Mouse (Mus musculus) heart, postnatal 0 days (tissue): ENCODE measurements around the gene Map3k11. TPM values are rescaled to one million over a fixed set of nuclear protein-coding genes. Genes with fewer than 3 reads are reported as not detected.

ENCODE experiments used
- ATAC-seq: fragments of 200-750 bp; cut with Nextera tagmentation; 2 replicates; pipeline ENCODE4 v1.8.0; 2017; ENCODE audit warnings: low read depth, moderate number of reproducible peaks, moderate library complexity; ENCODE audit not compliant: insufficient read depth
- DNase-seq: peaks from one replicate; pipeline ENCODE4 v3.0.0-alpha.2; 2016; ENCODE audit warnings: low spot score
- H3K27ac ChIP-seq: fragments of 300-500 bp; sonication (generic); 2 replicates; pipeline ENCODE4 v1.5.1; 2014; ENCODE audit warnings: low read depth, mild to moderate bottlenecking
- H3K27me3 ChIP-seq: fragments of 300-500 bp; sonication (generic); 2 replicates; pipeline ENCODE4 v1.6.1; 2014; ENCODE audit warnings: low read length, mixed read lengths; ENCODE audit not compliant: control insufficient read depth, insufficient read depth
- H3K36me3 ChIP-seq: fragments of 300-500 bp; sonication (generic); replicated peaks from 2 replicates; pipeline ENCODE4 v1.6.1; 2014; ENCODE audit warnings: low read length, mixed read lengths; ENCODE audit not compliant: control insufficient read depth, insufficient read depth
- H3K4me1 ChIP-seq: fragments of 300-500 bp; sonication (generic); 2 replicates; pipeline ENCODE4 v1.6.1; 2014; ENCODE audit warnings: antibody characterized with exemption; ENCODE audit not compliant: control insufficient read depth, insufficient read depth
- H3K4me2 ChIP-seq: fragments of 300-500 bp; sonication (generic); 2 replicates; pipeline ENCODE4 v1.6.1; 2014; ENCODE audit warnings: low read depth, mild to moderate bottlenecking, low read length, moderate library complexity
- H3K4me3 ChIP-seq: fragments of 300-500 bp; sonication (generic); 2 replicates; pipeline ENCODE4 v1.5.1; 2014; ENCODE audit warnings: low read depth, low read length
- H3K9ac ChIP-seq: fragments of 300-500 bp; sonication (generic); replicated peaks from 2 replicates; pipeline ENCODE4 v1.6.1; 2014; ENCODE audit warnings: low read depth, low read length, mixed read lengths
- H3K9me3 ChIP-seq: fragments of 300-500 bp; sonication (generic); replicated peaks from 2 replicates; pipeline ENCODE4 v1.6.1; 2016; ENCODE audit warnings: low read length; ENCODE audit not compliant: control insufficient read depth
- CTCF ChIP-seq: IDR thresholded peaks from 2 replicates; pipeline ENCODE4 v1.5.1; 2016; ENCODE audit warnings: antibody characterized with exemption, control low read depth, low read depth
- EP300 ChIP-seq: IDR thresholded peaks from 2 replicates; pipeline ENCODE4 v1.6.1; 2016; ENCODE audit warnings: antibody characterized with exemption, low read depth
- WGBS: fragments of 180-500 bp; shearing (Covaris S2); extraction: QIAGEN DNeasy Blood & Tissue Kit; methylation state at CpG from one replicate; pipeline ENCODE4 v1.1.7; 2014; 5-methylcytosine and 5-hydroxymethylcytosine counted together
- polyA plus RNA-seq: library from polyadenylated mRNA; unstranded; fragments of >200 nt; fragmentation: Nextera tagmentation; extraction: Ambion mirVana; gene quantifications from 2 replicates; pipeline ENCODE4 v1.2.1, GENCODE M21; 2015
- total RNA-seq: library from RNA; depleted of rRNA; stranded (reverse); fragments of >200 nt; gene quantifications from 2 replicates; pipeline ENCODE4 v1.2.3, GENCODE M21; 2014; ENCODE audit warnings: low replicate concordance

Gene Map3k11
- total and polyA plus RNA-seq, 2 experiments from 2014 or later, result 17.0 to 43.5 TPM

- 30% methylated on average over 10 of the region's 10 CpGs for WGBS
These were observed 16.4 kb downstream of the Map3k11 start for GRCm38 (mm10) chr19:5704801-5705571.

GRCm38 (mm10) chr19:5710068-5710467 is 21.5 kb downstream of the Map3k11 start:
- H3K4me1 ChIP-seq, result peaks cover 13% of the 10 kb centered on the region
- no peaks in the 10 kb centered on the region for H3K27me3 ChIP-seq
- no peak for DNase-seq
- peaks cover 73% of the 10 kb centered on the region for H3K36me3 ChIP-seq
- H3K4me2 ChIP-seq, result no peak overlapping the region
- WGBS, result 96% methylated on average over 6 of the region's 6 CpGs
- no peak overlapping the region for H3K27ac ChIP-seq
- TF ChIP-seq CTCF, result no peak
- TF ChIP-seq EP300, result no peak
- H3K9me3 ChIP-seq, result no peaks in the 10 kb centered on the region
- H3K9ac ChIP-seq, result no peak overlapping the region
- no peak overlapping the region for H3K4me3 ChIP-seq
- no peak for ATAC-seq

More at GRCm38 (mm10) chr19:5704801-5705571, 16.4 kb downstream of the Map3k11 start:
- no peak overlapping the region for H3K9ac ChIP-seq
- H3K4me3 ChIP-seq, result no peak overlapping the region
- peak; percentile 62 for ATAC-seq
- no peak overlapping the region for H3K4me2 ChIP-seq
- no peaks in the 10 kb centered on the region for H3K27me3 ChIP-seq
- peak overlapping the region; percentile 64 for H3K27ac ChIP-seq
- no peaks in the 10 kb centered on the region for H3K9me3 ChIP-seq
- TF ChIP-seq EP300, result no peak
- no peak for TF ChIP-seq CTCF
- H3K4me1 ChIP-seq, result 0 out of 2 replicates have a peak, but pooled peaks cover 7% of the 10 kb centered on the region
- peaks cover 80% of the 10 kb centered on the region for H3K36me3 ChIP-seq
- DNase-seq, result peak; percentile 68

- DNase-seq, result no peak
- H3K9me3 ChIP-seq, result no peaks in the 10 kb centered on the region
- H3K27ac ChIP-seq, result no peak overlapping the region
- H3K4me2 ChIP-seq, result no peak overlapping the region
- ATAC-seq, result no peak
- WGBS, result 88% methylated on average over 8 of the region's 8 CpGs
- no peaks in the 10 kb centered on the region for H3K27me3 ChIP-seq
- H3K4me1 ChIP-seq, result peaks cover 8% of the 10 kb centered on the region
- TF ChIP-seq CTCF, result no peak
- TF ChIP-seq EP300, result no peak
- H3K36me3 ChIP-seq, result peaks cover 78% of the 10 kb centered on the region
- no peak overlapping the region for H3K4me3 ChIP-seq
- H3K9ac ChIP-seq, result no peak overlapping the region
These were observed 22.0 kb downstream of the Map3k11 start for GRCm38 (mm10) chr19:5710581-5710980.

GRCm38 (mm10) chr19:5711218-5711617 is 22.7 kb downstream of the Map3k11 start:
- Histone ChIP-seq H3K4me3 (no peak overlapping the region), H3K27ac (no peak overlapping the region), H3K9me3 (no peaks in the 10 kb centered on the region), H3K27me3 (no peaks in the 10 kb centered on the region), H3K36me3 (peaks cover 78% of the 10 kb centered on the region), H3K4me2 (no peak overlapping the region), H3K9ac (no peak overlapping the region), H3K4me1 (peaks cover 7% of the 10 kb centered on the region)
- ATAC-seq, result no peak
- DNase-seq, result peak; percentile 75
- 21% methylated on average over 3 of the region's 3 CpGs for WGBS
- TF ChIP-seq CTCF (peak; percentile 77), EP300 (no peak)

- no peak for ATAC-seq
- H3K27me3 ChIP-seq, result no peaks in the 10 kb centered on the region
- no peaks in the 10 kb centered on the region for H3K9me3 ChIP-seq
- no peak overlapping the region for H3K4me3 ChIP-seq
- no peak overlapping the region for H3K4me2 ChIP-seq
- H3K9ac ChIP-seq, result no peak overlapping the region
- DNase-seq, result no peak
- H3K27ac ChIP-seq, result no peak overlapping the region
- TF ChIP-seq CTCF (no peak), EP300 (no peak)
- WGBS, result 87% methylated on average over 14 of the region's 14 CpGs
- H3K4me1 ChIP-seq, result peaks cover 7% of the 10 kb centered on the region
- peaks cover 78% of the 10 kb centered on the region for H3K36me3 ChIP-seq
These were observed 23.4 kb downstream of the Map3k11 start for GRCm38 (mm10) chr19:5711907-5712460.
